Mouse (Mus musculus): ENCODE measurements around the gene Fer.

DNA sequence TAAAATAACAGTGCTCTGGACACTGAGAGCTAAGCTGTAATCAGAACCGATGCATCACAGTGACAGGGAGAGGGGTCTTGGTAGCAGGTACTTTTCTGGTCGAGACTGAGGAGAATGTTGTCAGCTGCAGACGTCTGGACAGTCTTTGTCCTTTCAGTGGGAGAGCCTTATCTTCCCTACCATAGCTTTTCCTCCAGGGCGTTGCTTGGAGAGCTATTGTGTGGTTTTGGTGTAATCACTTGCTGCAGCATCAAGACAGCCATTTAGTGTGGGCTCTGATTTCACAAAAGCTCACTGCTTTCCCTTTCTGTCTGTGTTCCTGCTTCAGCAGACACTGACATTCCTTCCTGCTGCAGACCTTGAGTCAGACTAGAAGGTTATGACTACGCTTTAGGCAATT lies 107.4 kb downstream of the Fer start:
- TF ChIP-seq POLR2A (IDR thresholded peaks at IDR 0.05; ENCODE audit: low read depth, low read length) (no peak), CTCF (conservative IDR thresholded peaks at IDR 0.05; ENCODE audit: insufficient read depth, insufficient read length, low read depth, low read length) (no peak)

All from kidney, adult 2 months (tissue).